Mouse (Mus musculus) lung, postnatal 36 days (tissue): Measurements from ENCODE around the gene App.

Experiments used
- DNase-seq: peaks from one replicate; pipeline ENCODE4 v3.0.0; 2022; ENCODE audit warnings: mixed read lengths

Gene App

DNA sequence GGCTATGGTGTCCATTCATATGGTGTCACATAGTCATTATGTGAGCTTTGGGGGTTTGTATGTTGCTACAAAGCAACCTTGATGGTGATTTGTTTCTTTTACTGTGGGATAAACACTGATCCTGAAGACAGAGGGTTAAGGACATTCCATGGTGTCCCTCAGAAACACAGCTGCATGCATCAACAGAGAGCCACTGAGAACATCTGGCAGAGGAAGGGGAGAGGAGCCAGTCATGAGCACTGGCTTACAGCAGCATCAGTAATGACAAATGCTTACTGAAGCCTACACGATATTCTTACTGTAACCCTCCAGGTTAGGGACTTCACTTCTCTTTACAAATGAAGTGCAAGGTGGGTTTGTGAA is 24.1 kb downstream of the App start:
- no peak for DNase-seq

DNA sequence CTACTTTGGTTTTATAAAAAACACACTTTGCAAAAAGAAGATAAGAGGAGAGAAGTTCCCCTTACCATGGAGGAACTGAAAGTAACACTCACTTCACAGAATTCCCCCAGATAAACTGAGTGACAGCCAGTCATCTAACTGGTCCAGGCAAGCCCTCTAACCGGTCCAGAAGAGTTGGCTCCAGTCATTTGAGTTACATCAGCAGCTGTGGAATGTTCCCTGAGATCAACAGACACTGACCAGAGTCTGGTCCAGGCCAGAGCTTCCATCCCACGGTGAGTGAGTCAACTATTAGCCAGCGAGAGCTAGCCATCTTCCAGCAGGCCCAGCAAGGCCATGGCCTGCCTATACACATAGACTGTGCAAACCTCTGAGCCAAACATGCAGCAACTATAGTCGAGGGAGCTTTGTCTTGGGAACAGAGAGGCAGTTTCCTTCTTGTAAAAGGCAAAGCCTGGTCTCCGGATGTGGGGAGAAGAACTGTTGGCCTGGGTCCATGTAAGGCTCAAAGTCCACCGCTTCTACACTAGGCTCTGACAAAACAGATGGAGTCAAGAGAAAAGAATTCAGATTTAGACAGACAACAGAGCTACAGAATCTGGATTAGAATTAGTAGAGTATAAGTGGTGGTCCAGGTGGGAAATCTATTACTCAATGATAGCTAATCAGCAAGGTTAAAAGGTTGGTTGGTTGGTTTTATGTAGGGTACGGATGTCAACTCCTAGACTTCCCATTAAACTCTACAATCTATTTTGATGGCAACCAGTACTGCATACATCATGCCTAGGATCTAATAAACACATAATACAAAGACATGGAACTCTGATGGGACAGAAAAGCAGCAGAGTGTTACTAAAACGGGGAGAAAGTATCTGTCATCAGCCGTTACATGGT is 24.7 kb downstream of the App start:
- peak; percentile 87 for DNase-seq

DNA sequence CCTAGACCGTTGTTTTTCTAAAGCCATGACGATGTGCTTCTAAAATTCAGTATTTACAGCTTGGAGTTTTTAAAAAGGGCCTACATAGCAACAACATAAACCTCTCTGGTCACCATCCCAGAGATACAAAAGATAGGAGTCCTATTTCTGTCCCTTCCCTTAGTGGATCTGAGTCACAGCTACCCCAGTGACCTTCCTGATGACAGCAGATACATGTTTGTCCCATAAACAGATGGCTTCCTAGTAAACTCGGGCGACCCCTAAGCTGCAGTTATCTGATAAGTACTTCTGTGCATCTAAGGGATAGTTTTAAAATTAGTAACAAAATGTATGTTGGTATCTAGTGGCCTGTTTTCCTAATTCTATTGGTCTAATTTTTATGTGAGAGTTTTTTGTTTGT is 26.1 kb downstream of the App start:
- DNase-seq: peak; percentile 52

DNA sequence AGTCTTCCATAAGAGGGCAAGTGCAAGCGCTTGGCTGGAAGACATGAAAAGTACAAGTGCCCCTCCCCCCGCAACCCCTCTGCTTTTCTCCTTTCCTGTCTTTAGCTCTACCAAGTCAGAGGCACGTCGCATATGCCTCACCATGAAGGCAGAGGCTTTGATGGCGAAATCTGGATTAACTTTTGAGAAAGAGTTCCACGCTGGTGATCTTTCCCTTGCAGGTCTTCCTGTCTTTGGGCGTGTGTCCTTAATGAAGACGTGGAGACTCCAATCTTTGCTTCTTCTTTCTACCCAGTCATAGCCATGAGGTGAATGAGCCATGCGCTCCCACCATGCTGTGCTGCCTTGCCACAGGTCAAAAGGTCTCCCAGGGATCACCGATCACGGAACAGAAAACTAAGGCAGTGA is 27.8 kb downstream of the App start:
- DNase-seq: no peak

DNA sequence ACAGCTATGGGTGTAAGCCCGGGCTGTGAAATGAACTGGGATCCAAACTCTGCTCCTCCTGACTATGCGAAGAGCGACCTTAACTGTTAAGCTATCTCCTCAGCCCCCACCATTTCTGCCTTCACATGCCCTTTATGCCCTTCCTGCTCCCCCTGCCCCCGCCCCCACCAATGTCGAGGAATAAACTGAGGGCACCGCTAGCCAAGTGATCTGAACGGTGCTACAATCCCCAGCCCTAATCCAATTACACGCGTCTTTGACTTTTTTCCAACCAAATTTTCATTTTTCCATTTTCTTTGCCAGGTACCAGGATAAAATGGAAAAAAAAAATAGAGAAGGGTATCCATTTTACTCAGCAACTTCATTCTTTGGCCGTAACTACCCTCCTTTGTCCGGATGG is 28.2 kb downstream of the App start:
- DNase-seq: no peak

DNA sequence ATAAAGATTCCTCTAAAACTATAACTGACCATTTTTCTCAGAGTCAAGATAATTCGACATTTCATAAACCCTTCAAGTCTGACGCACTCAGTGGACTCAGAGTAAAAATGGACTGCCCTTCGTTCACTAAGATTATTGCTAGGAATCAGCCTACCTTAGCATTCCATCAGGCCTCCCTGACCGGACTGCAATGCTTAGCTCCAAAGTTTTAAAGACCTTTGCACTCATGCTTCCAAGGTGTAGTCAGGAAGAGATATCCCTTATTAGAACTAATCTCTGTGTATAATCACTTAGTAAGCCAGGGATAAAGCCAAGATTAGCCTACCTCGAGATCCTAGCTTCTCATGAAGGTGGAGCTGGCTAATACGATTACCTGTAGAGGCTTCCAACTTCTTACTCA is 29.2 kb downstream of the App start:
- no peak for DNase-seq

DNA sequence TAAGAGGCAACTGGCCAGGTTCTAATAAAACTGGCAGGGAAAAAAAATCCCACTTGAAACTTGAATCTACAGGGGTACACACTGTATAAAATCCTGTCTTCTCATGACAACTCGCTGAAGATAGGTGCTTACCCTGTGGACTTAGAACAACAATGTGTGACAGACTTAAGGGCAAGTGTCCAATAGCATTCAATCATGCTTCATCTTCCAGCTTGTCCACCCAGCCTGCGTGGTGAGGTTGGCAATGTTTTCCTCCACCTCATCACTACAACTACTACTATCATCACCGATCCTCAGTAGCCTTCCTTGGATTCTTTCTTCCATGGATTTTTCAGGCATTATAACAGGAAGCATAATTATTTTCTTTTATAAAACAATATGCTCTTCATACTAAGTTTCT is 29.7 kb downstream of the App start:
- no peak for DNase-seq

DNA sequence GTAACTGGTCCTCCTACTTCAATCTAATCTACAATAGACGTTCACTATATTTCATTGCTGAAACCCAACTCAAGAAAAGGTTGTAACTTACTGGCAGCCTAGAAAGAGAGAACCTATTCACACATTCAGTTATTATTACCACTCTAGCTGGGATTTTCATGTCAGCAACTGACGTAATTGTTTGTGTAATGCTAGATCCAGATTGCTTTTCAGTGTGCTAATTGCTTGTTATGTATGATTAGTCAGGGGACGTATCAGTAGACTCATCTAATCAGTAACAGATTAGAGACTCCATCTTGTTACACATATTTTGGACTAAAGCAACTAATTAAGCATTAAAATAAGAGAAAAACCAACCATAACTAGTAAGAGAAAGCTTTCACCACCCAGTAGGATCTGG is 30.4 kb downstream of the App start:
- DNase-seq: no peak

DNA sequence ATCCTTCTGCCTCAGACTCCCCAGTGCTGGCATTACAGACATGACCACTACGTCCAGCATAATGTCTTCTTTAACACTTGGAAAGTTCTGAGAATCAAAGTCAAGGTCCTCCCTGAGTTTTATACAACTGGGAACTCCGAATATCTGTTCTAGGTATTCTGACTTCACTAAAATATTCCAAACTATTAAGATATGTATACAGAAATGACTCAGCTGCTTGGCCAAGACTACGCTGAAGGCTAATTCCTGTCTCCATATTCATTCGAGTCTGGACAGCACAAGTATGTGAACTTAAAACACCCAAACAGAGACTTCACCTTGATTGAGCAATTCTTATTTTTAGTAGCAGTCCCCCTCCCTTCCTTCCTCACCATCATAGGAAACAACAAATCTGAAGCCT is 32.2 kb downstream of the App start:
- no peak for DNase-seq

DNA sequence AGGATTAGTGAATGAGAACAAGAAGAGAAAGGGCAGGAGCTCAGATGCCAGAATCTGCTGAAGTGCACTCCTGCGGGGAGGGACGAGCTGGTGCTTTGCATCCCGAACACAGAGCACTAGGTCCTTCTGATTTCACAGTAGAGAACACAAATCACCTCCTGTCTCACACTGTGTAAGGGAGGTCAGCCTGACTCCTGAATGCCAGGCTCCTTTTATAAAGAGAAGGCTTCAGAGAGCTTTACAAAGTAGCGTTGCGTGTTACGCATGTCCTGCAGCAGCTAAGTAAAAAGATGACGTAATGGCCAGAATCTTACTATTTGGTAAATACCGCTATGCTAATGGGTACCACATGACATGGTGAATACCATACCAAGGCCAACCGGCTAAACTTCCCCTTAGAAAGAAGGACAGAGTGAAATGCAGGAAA is 34.4 kb downstream of the App start:
- no peak for DNase-seq

DNA sequence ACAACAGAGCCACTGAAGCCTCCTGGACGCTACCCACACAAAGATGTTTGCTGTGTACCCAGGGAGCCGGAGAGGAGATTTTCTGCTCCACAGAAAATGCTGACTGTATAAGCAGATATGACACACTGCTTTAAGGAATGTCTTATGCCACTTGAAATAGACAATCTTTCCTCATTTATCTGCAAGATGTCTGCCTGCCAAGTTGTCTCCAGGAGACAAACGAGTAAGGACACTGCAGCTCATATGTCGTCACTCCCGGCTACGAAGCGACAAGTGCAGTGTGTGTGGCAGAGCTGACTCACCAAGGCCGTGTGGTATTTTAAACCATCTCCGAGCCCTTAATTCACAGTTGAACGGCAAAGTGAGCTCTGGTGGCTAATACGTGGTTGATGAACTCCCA is 36.2 kb downstream of the App start:
- DNase-seq: no peak

DNA sequence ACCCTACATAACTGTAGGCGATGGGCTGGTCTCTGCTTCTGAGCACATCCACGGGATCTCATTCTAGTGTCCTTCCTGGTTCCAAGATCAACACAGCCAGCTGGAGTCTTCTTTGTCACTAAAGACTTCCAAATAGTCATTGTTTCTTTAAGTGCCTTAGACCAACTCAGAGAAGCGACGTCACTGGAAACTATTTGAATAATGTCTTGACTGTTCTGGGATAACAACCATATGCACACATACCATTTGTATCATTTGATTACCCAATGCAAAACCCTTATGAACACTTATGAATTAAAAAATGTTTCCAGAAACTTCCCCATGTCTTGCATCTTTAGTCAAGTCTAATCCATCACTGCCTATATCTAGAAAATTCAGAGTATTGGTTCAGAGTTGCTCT is 37.5 kb downstream of the App start:
- no peak for DNase-seq

DNA sequence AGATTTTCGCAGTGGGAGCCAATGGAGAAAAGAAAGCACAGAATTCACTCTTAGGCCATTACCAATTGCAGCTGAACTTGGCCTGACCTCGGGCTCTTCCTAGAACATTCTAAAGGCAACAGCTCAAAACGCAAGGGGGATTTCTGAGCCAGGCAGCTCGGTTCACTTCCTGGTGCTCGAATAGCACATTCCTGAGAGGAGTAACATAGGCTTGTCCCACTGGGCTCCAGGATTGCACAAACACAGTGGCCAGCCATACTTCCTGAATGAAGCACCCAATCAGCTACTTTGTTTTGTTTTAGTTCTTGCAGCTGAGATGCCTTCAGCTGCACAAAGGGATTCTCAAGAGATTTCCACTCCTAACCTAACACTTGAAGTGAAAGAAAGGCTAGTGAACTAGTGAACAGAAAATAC is 40.1 kb downstream of the App start:
- DNase-seq: peak; percentile 92

DNA sequence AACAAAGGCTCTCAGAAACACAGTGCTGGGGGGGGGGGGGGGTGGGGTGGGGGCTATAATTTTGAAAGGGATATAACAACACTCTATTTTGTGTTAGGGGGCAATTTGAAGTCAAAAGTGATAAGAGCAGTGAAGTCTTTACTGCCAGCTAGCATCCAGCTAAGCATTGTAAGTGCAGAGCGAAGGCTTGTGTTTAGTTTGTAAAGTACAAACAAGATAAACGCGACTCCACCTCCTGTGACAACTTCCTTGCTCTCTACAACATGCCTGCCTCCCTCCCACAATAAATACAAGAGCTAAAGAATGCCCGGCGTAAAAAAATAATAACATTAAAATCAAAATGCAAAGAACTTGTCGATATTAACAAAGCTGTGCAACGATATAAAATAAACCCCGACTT is 40.5 kb downstream of the App start:
- DNase-seq: no peak

DNA sequence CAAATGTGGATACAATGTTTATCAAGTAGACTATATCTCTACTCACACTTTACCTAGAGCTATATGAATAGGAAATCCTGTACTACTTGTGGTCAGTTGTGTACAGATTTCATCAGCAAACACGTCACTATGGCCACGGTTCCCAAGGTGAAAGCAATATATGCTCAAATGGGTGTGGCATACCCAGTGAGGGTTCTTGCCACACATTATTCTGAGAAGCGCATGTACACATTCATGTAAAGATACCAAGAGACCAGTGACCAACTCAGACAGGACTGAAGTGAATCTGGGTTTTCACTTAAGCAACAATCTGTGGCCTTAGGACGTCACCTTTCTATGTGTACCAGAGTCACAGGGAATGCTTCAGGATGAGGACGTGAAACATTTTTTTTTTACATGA is 41.4 kb downstream of the App start:
- DNase-seq: peak; percentile 63

DNA sequence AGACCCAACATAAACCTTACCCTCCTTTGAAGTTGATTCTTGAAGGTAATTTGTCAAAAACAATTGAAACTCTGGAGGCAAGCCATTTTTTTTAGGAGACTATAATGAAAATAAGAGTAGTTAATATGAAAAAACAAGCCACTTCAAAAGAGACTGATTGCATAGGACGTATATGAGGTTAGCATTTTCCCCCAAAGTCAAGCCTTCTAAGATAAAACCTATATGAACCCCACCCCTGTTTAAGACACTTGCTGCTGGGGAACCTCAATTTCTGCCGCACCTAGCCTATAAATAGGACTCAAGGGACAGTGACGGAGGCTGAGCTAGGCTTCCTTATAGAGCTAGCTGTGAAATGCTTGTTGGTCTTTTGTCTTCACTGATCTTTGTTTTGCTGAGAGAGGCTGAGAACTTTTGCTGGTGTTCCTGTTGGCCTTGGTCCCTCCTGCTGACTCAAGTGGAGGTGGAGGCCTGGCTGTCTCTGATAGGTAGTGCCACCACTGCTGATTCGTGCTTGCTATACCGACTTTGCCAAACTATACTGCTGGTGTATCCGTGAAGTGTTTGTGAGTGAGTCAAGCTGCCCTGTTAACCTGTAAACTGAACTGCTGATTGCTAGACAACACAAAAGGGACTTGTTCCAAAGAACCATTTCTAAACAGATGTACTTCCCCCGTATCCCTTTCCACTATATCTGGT is 42.6 kb downstream of the App start:
- no peak for DNase-seq

DNA sequence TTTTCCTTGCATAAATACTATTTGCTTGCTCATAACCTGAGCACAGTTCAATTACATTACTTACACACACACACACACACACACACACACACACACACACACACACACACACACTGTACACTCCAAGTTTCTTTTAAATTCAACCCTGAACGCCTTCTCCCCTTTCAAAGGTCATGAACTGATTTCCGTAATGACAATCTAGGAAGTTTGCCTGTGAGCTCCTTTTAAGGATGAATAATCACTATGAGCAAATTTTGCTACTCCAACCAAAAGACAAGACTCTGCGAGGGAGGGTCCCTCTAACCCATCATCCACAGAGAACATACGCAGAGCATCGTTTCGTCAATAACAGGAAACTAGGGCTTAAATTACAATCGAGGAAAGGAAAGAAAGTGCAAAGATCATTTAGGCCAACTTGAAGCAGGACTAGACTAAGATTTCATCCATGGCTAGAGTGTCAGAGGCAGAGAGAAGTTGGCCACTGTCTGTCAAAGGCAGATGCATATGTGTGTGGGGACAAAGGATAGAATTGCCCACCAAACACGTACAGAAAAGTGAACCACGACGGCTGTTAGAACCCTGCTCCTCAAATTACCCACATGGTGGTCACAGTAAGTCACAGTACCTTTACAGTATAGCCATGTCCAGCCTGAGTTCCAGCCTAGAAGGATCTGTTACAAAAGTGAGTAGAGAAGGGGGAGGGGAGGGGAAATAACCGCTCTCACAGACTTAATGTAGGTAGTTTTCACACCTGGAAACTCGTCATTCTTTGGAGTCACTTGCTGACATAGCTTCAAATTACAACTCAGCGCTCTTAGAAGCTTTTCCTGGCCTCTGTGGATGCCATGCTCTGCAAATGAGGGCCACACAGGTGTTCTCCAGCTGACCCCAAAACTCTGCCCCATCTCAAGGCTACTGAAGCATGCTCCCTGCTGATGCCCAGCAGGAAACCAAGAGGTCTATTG is 44.6 kb downstream of the App start:
- no peak for DNase-seq

DNA sequence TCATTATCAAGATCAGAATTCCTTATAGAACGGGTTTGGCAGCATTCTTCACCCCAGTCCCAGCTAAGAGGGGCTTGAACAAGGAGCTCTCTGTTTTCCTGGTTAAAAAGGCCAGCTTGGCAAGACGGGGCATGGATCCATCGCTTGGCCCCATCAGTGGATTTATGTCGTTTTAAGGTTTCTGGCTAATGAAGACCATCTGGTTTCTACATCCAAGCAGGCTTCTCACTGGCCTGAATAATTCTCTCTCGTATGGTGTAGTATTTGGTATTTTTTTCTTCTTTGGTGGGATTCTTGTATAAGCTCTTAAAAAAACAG is 45.3 kb downstream of the App start:
- DNase-seq: peak; percentile 21

DNA sequence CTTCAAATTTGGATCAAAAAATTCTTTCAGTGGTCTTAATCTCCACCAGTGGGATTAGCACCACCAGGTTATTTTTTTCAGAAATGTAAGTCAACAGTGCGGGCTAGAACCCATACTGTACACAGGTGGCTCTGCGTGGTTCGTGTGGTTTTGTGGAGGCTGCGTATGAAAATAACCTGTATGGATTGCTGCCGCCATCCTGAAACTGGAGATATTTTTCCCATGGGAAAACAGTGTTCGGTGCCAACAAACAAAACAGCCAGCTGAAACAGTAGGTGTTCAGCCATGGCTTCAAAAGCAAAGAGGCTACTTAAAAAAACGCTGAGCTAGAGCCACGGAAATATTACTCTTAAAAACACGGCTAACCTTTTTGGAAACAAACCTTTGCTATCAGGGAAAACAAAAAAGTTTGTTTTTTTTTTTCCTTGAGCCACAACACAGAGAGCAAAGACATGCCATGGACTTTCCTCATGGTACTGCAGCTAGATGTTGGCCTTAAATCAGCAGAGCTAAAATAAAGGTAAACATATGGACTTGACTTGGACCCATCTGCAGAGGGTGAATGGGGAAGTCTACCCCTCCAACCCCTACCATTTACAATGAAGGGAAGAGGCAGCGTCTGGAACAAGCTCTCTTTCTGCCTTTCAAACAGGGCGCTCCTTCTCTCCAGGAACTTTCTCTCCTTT is 45.8 kb downstream of the App start:
- DNase-seq: no peak

DNA sequence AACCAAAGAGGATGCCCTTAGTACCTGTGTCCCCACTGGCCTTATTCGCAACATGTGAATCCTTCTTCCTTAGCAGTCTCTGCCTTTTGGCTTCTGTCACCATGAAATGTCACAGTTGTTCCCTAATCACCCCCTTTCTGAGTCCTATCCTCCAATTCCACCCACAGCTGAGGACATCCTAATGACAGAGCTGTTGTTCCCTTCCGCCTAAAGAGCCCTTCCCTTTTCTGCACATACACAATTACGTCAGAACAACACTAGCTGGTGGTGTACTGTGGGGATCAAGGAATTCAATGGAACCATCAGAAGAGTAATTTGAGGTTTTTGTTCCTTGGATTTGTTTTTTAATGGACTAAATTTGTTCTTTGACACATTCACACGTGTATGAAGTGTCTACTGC is 48.9 kb downstream of the App start:
- DNase-seq: no peak

DNA sequence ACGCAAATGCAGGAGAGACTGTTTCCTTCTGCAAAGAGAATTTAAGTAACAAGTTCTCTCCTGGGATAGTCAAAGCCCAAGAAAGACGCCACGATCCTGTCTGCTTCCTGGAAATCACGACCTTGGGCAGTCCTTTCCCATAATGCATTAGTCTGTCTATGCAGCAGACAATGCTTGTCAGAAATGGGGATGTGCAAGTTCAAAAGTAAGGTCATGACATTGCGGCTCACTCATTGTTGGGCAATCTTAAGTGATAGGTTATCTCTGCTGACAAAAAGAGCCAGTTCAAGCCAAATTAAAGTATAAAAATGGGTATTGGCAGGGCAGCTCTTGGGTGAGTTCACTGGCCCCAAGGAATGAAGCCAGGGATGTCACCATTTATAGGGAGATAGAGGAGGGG is 51.6 kb downstream of the App start:
- DNase-seq: peak; percentile 28

DNA sequence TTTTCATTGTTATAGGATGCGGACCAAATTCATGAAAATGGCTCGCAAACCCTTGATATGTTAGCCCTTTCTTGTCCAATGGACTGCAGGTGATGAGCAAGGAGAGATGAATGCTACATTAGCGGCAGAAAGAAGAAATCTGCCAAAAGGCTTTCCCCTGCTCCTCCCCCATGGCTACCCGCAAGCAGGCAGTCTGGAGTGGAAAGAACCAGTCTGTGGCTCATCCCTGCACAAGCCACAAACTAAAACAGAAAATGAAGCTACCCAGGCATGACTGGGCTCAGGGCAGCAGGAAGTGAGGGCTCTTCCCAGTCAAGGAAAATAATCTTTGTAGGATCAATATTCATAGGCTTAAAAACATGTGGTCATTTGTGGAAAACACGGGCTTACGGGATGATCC is 54.6 kb downstream of the App start:
- no peak for DNase-seq

DNA sequence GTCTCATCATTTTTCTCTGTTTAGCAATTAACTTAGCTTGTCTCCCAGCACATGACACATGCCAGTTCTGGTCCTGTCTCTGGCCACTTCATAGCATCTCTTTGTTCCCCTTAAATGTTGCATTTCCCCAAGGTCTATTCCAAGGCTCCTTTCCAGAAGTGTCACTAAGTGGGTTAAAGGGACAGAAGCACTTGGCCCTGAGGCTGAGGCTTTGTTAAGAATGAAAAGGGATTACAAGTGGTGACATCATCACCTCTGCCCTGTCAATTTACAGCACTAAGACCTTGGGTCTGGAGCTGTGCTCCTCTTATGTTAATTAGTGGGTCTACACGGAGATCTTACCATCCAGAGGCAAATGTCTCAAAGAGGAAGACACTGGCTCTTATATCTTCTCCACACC is 56.0 kb downstream of the App start:
- no peak for DNase-seq
